Mouse (Mus musculus): ENCODE results near the gene Hid1.
"Not testable (repeated sequence)": the region's sequence is repeated elsewhere in the genome, so short reads cannot be mapped to it uniquely, and the experiment has no call there.

Hid1 gene

GRCm38 (mm10) chr11:115367395-115367944, at the start of gene Hid1:
Gene Hid1, minus strand, starts transcription at chr11:115367756.
- DNase-seq (ENCODE audit: low spot score), result peak; percentile 84

DNA sequence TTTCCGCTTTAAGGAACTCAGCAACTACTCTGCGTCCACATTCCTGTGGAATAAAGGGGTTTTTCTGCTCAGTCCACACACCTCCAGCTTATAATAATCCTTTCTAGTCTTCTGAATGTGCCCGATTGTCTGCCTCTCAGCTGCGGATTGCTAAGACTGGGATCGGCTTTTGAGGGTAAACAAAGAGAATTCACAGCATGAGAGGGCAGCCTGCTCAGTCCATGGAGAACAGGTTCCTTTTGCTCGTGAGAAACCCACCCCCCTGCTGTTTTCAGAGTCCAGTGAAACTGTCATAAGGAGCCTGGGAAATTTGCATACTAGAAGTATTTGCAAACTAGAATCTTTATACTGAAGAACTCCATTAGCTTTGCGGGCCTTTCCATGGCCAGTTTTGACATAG, 42.0 kb upstream of the Hid1 start:
- no peak for DNase-seq (ENCODE audit: low spot score)

DNA sequence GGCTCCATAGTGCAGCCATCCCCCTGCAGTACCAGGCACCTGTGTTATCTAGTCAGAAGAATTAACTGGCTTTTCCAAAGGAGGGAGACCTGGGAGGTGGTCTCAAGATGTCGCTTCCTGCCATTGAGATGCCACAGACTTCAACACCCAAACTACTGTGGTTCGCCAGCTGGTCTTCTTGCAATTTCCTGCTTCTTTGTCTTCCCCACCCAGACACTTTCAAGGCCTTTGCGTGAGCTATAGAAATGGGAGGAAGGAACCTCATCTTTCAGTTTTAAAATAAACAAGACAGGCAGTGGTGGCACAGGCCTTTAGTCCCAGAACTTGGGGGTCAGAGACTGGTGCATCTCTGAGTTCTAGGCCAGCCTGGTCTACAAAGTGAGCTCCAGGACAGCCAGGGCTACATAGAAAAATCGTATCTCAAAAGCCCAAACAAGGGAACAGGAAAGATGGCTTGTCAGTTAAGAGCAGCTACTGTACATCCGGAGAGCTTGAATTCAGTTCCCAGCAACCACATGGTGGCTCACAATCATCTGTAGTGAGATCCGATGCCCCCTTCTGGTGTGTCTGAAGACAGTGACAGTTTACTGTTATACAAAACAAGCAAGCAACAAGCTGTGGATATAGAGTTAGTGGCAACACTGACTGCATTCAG, 40.8 kb upstream of the Hid1 start:
- no peak for DNase-seq (ENCODE audit: low spot score)

DNA sequence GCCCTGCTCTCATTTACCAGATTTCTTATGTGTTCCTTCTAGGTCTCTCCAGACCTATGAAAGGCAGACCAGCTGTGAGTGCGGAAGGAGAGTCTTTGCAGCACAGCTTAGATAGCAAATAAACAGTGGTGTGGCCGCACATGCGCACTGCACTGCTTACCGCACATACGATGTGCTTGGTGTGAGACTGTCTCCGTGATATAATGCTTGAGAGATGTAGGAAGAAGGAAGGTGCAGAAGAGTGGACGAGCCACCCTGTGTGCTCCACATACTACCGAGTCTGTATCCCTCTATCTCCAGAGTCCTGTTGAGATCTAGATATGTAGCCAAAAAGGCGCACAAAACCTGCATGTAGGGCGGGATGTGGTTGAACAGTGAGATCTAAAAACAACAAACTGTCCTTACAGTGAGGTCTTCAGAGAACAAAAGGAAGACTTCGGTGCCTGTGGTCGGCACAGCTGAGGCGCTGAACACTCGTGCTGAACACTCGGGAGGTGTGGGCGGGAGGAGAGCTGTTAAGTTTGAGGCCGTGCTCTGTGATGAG, 39.4 kb upstream of the Hid1 start:
- no peak for DNase-seq (ENCODE audit: low spot score)

DNA sequence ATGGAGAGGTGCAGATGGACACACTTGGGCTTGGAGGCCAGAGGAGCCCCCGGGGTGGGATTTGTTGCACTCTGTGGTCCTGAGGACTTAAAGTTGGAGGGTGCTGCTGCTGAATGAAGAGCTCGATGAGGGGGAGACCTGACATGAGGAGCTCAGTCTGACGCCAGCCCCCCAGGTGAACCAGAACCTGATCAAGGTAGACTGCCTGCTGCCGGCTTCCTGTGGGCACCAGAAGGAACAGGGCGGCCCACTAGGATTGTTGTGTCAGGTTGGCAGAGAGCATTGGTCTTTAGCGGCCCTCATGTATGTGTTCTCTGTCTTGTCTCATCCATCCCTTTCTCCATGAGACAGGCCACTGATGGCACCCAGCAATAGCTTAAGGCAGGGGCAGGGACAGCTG, 38.2 kb upstream of the Hid1 start:
- no peak for DNase-seq (ENCODE audit: low spot score)

GRCm38 (mm10) chr11:115403338-115404124, 36.0 kb upstream of the Hid1 start, which contains the start of gene Mrpl58:
Gene Mrpl58, plus strand, starts transcription at chr11:115403752.
- peak; percentile 86 for DNase-seq (ENCODE audit: low spot score)

GRCm38 (mm10) chr11:115400630-115401391, 33.3 kb upstream of the Hid1 start:
- DNase-seq (ENCODE audit: low spot score), result peak; percentile 40

GRCm38 (mm10) chr11:115400126-115400525, 32.6 kb upstream of the Hid1 start:
- DNase-seq (ENCODE audit: low spot score), result no peak

- no peak for DNase-seq (ENCODE audit: low spot score)
Measured at GRCm38 (mm10) chr11:115398085-115398484, 30.5 kb upstream of the Hid1 start.

DNA sequence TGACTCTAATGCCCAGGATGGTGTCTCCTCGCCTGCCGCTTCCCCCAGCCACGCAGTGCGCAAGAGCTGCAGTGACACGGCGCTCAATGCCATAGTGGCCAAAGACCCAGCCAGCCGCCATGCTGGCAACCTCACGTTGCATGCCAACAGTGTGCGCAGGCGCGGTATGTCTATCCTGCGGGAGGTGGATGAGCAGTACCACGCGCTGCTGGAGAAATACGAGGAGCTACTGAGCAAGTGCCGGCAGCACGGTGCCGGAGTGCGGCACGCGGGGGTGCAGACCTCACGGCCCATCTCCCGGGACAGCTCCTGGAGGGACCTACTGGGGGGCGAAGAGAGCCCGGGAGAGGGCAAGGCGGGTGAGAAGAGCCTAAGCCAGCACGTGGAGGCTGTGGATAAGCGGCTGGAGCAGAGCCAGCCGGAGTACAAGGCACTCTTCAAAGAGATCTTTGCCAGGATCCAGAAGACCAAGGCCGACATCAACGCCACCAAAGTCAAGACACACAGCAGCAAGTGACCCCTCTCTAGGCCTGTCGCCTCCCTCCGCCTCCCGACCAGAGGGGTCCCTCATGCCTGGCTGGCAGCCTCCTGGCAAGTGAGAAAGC, 26.3 kb upstream of the Hid1 start:
- no peak for DNase-seq (ENCODE audit: low spot score)

DNA sequence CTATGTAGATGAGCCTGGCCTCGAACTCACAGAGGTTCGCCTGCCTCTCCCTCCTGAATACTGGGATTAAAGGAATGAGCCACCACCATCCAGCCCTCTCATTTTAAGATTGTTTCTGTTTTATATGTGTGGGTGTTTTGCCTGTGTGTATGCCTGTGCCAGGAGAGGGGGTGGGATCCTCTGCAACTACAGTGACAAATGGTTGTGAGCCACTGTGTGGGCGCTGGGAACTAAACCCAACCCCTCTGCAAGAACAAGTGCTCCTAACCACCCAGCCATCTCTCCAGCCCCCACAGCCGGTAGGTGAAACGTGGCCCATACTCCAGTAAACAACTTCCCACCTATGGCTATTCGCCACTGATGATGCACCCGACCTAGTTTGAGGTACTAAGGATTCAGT, 23.8 kb upstream of the Hid1 start:
- no peak for DNase-seq (ENCODE audit: low spot score)

- DNase-seq (ENCODE audit: low spot score), result not testable (repeated sequence)
Measured at GRCm38 (mm10) chr11:115386859-115387258, 19.3 kb upstream of the Hid1 start.

DNA sequence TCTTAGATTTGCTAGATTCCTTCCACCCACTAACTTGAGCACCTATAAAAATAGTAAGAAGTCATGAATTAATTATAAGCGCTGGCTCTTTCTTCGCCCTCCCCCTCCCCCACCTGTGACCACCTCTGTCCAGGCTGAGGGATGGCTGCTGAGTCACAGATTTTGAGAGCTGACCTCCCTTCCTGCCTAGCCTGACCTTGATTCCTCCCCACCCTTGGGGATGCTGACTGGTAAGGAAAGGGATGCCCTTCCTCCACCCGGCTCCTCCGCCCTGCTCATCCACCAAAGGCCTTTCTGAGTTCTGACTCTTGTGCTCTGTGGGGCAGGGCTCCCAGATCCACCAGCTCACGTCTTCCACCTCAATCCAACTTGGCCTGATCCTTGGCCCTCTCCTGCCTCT, 17.0 kb upstream of the Hid1 start:
- no peak for DNase-seq (ENCODE audit: low spot score)

DNA sequence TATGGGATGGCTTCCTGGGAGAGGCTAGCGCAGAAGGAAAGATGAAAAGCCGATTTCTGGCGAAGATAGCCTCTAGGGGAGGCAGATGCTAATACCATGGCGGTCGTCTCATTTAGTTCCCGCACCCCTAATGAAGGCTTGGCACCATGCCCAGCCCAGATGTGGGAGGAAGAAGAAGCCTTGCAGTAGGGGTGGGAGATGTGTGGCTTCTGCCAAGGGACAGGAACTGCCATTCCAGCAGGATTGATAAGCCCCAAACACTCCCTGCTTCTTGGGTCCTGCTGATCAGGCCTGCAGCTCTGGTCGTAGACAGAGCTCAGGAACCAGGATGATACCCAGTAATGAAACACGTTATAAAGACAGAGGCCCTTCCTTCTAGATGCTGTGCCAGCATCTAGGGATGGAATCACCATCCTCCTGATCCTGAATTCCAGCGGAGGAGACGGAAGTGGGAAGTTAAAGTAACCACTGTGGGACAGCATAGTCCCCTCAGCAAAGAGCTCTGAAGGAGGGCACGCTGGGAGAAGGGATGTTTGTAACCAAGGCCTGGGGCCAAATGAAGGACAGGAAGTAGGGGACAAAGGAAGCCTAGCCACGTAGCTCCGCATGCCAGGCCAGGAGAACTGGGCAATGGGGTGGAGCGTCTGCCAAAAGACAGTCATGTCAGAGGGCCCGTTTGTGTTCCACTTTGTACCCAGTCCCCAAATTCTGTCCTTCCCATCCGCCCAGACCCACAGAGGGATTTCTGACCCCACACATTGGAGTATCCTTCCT, 16.3 kb upstream of the Hid1 start:
- no peak for DNase-seq (ENCODE audit: low spot score)

- no peak for DNase-seq (ENCODE audit: low spot score)
Measured at GRCm38 (mm10) chr11:115382891-115383290, 15.3 kb upstream of the Hid1 start.

DNA sequence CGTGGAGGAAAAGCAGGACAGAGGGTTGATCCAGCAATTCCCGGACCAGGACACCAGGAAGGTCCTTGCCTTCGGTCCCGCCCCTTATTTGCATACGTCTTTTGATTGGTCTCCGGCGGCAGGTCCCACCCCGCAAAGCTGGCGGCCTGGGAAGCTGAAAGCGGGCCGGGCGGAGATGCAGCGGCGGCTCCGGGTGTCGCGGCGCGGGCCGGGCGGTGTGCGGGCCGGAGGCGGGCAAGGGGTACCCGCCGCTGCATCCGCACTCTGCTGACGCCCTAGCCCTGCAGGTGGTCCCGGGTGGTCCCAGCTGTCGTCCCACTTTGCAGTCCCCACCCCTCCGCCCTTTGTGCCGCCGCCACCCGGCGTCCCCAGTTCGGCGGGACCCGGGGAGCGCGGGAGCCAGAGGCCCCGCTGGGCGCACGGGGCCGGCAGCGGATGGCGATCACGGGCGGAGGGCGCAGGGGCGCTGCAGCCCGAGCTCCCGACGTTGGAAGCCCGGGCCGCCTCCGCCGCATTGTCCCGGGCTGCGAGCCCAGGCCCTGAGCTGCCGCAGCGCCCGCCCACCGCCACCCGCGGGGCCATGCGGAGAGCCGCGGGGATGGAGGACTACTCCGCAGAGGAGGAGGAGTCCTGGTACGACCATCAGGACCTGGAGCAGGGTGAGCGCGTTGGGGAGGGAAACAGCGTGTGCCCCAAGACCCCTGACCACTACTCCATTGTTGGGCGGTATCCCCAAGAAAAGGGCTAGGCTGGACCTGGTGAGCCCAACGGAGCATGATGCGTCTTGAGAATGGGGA, 14.4 kb upstream of the Hid1 start, which contains the start of gene Cdr2l:
Gene Cdr2l (plus strand): TSS at position 174 of the 797 bp plus-strand sequence.
- peak; percentile 91 for DNase-seq (ENCODE audit: low spot score)

DNA sequence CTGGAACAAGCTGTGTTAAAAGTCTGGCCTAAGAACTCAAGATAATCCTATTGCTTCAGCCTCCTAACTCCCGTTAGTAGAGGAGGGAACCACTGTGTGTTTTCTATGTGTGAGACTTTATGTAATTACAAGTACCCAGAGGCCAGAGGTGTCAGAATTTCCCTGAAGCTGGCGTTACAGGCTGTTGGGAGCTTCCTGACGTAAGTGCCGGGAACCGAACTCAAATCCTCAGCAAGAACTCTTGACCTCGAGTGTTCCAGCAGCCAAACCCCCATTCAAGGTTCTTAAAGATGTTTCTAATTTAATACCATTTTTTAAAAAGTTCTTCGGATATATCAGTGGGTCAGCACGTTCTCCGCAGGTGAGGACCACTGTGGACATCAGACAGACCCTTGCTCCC, 13.7 kb upstream of the Hid1 start:
- no peak for DNase-seq (ENCODE audit: low spot score)

DNA sequence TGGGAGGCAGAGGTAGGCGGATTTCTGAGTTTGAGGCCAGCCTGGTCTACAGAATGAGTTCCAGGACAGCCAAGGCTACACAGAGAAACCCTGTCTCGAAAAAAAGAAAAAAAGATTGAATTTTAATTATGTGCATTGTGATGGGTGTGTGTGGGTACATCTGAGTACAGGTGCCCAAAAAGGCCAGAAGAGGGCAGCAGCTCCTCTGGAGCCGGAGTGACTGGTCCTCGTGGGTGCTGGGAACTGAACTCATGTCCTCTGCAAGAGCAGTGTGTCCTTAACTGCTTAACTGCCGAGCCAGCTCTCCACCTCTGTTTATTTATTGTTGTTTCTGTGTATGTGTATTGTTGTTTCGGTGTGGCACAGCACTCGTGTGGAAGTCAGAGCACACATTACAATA, 10.3 kb upstream of the Hid1 start:
- no peak for DNase-seq (ENCODE audit: low spot score)

DNA sequence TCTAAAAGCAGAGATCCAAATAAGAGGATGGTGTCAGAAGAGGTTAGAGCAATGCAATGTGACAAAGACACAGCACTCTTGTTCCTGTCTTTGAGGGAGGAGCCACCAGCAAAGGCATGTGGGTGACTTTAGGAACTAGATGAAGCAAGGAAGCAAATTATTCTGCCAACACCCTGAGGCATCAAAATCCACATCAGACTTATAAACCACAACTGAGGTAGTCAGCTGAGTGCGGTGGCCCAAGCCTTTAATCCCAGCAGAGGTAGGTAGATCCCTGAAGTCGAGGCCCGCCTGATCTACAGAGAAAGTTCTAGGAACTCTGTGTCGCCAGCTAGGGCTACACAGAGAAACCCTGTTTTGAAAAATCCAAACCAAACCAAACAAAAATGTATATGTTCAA, 9.7 kb upstream of the Hid1 start:
- DNase-seq (ENCODE audit: low spot score), result no peak

GRCm38 (mm10) chr11:115376722-115377121, 9.2 kb upstream of the Hid1 start:
- DNase-seq (ENCODE audit: low spot score), result no peak
